Mouse (Mus musculus) cerebellum, adult 2 months (tissue): ENCODE measurements at regions not wholly inside any gene's neighbourhood (a gene's known extent, or its start where the extent isn't known, plus 50 kb on each side); places are given as distances from the start of the nearest gene placed in this dataset.

Experiments
- CTCF ChIP-seq: fragments of 200-500 bp; IDR thresholded peaks from 2 replicates; pipeline ENCODE4 v1.5.1; 2011; ENCODE audit warnings: low read depth, mild to moderate bottlenecking, control low read depth, low read length, moderate library complexity, borderline replicate concordance; ENCODE audit not compliant: insufficient read depth
- POLR2A ChIP-seq: fragments of 200-500 bp; IDR thresholded peaks from 2 replicates; pipeline ENCODE4 v1.6.1; 2011; ENCODE audit warnings: low read length, control low read depth, borderline replicate concordance; ENCODE audit not compliant: insufficient read depth

DNA sequence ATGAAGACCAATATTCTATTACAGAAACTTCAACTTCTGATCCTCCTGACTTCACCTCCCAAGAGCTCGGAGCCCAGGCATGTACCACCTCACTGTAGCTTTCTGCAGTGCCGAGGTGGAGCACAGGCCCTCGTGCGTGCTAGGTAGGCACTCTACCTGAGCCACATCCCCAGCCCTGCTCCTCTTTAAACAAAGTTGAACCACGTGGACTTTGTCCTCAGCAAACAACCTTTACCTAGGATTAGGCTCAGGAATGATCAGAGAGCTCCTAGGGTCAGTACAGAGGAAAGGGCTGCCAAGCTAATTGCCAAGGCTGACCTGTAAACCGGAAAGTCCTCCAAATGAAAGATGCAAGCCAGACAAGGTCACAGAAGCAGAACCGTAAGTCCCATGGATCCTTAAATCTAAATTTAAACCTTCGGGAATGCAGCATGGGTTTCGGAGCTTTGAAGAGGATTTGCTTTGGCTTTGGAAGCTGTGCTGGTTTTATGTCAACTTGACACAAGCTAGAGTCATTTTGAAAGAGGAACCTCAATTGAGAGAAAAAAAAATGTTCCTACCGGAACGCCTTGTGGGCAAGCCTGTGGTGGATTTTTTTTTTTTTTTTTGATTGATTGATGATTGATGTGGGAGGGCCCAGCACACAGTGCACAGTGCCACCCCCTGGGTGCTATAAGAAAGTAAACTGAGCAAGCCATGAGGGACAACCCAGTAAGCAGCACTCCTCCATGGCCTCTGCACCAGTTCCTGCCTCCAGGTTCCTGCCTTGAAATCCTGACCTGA is 69.5 kb upstream of the Rybp start:
- TF ChIP-seq CTCF (no peak), POLR2A (no peak)
